Mouse (Mus musculus): Measurements from ENCODE around the gene Ormdl3. TPM values are rescaled to one million over a fixed set of nuclear protein-coding genes. Genes with fewer than 3 reads are reported as not detected.

Ormdl3 gene
- total RNA-seq, 2 experiments from 2014 or later = 48.9 TPM

Other genes with a start within 250 kb of the Ormdl3 start
- 100 to 1,000 TPM; 141 to 380 TPM for gene Ppp1r1b, start 239.0 kb downstream of the Ormdl3 start, total RNA-seq (2021)
- 10 to 100 TPM; 34.1 to 36.8 TPM for gene Stard3, start 229.0 kb downstream of the Ormdl3 start, total RNA-seq (2021)
- gene Tcap, start 203.6 kb downstream of the Ormdl3 start, total RNA-seq (2021) = 10 to 100 TPM in 1 of 2 experiments, 1 to 10 TPM in 1; 9.3 to 11.6 TPM
- gene Pnmt, start 200.9 kb downstream of the Ormdl3 start, total RNA-seq (2021) = under 1 TPM; 0.39 to 0.73 TPM
- gene Pgap3, start 186.9 kb downstream of the Ormdl3 start, total RNA-seq (2021) = 10 to 100 TPM; 10.1 to 11.3 TPM
- gene Erbb2, start 174.9 kb downstream of the Ormdl3 start, total RNA-seq (2021) = 1 to 10 TPM; 1.8 to 2.4 TPM
- gene Mien1, start 148.4 kb downstream of the Ormdl3 start, total RNA-seq (2021) = 100 to 1,000 TPM; 119 to 120 TPM
- 1 to 10 TPM; 2.4 to 2.7 TPM for gene Grb7, start 141.0 kb downstream of the Ormdl3 start, total RNA-seq (2021)
- under 1 TPM in 1 of 2 experiments, not detected in 1; 0.78 TPM for gene Ikzf3, start 41.3 kb downstream of the Ormdl3 start, total RNA-seq (2021)
- gene Zpbp2, start 36.3 kb downstream of the Ormdl3 start, total RNA-seq (2021) = not detected
- gene Lrrc3c, start 10.9 kb upstream of the Ormdl3 start, total RNA-seq (2021) = not detected
- gene Gm12355, start 38.3 kb upstream of the Ormdl3 start, total RNA-seq (2021) = 10 to 100 TPM; 11.6 to 14.0 TPM
- gene Gsdma3, start 39.0 kb upstream of the Ormdl3 start, total RNA-seq (2021) = not detected
- not detected for gene Gsdma2, start 59.4 kb upstream of the Ormdl3 start, total RNA-seq (2021)
- not detected for gene Gsdma, start 77.0 kb upstream of the Ormdl3 start, total RNA-seq (2021)
- 100 to 1,000 TPM; 129 to 132 TPM for gene Psmd3, start 95.2 kb upstream of the Ormdl3 start, total RNA-seq (2021)
- not detected for gene Csf3, start 113.9 kb upstream of the Ormdl3 start, total RNA-seq (2021)
- gene Med24, start 142.1 kb upstream of the Ormdl3 start, total RNA-seq (2021) = 100 to 1,000 TPM; 116 to 131 TPM
- gene Thra, start 153.3 kb upstream of the Ormdl3 start, total RNA-seq (2021) = 100 to 1,000 TPM; 719 to 771 TPM
- gene Nr1d1, start 188.0 kb upstream of the Ormdl3 start, total RNA-seq (2021) = 100 to 1,000 TPM in 1 of 2 experiments, 10 to 100 TPM in 1; 92.5 to 121 TPM
- 100 to 1,000 TPM; 190 to 193 TPM for gene Msl1, start 208.1 kb upstream of the Ormdl3 start, total RNA-seq (2021)
- 10 to 100 TPM; 53.9 to 54.7 TPM for gene Casc3, start 217.5 kb upstream of the Ormdl3 start, total RNA-seq (2021)
- 100 to 1,000 TPM; 138 to 148 TPM for gene Rapgefl1, start 249.4 kb upstream of the Ormdl3 start, total RNA-seq (2021)